Mouse (Mus musculus) C2C12 (cell line): ENCODE results near the gene Acod1.

ENCODE experiments used
- CEBPB ChIP-seq: IDR thresholded peaks from one replicate; pipeline ENCODE4 v1.6.1; 2011; ENCODE audit warnings: low read depth, mild to moderate bottlenecking, control low read depth, moderate library complexity
- CTCF ChIP-seq: IDR thresholded peaks from one replicate; pipeline ENCODE4 v1.5.1; 2011; ENCODE audit not compliant: control insufficient read depth, insufficient read depth, insufficient read length
- FOSL1 ChIP-seq: IDR thresholded peaks from one replicate; pipeline ENCODE4 v1.8.0; 2011; ENCODE audit warnings: mild to moderate bottlenecking, low read length; ENCODE audit not compliant: poor library complexity, insufficient read depth, severe bottlenecking
- MAX ChIP-seq: IDR thresholded peaks from one replicate; pipeline ENCODE4 v1.6.1; 2011; ENCODE audit warnings: mild to moderate bottlenecking, control low read depth
- MYOD1 ChIP-seq: IDR thresholded peaks from one replicate; pipeline ENCODE4 v1.6.1; 2011; ENCODE audit warnings: low read depth; ENCODE audit not compliant: control insufficient read depth, insufficient read length
- MYOG ChIP-seq: IDR thresholded peaks from one replicate; pipeline ENCODE4 v1.6.1; 2011; ENCODE audit not compliant: control insufficient read depth, insufficient read length; ENCODE audit errors: extremely low read depth
- USF1 ChIP-seq: IDR thresholded peaks from one replicate; pipeline ENCODE4 v1.6.1; 2011; ENCODE audit warnings: low read depth, mild to moderate bottlenecking, control low read depth, moderate library complexity

- no peak for TF ChIP-seq MAX
- no peak for TF ChIP-seq CTCF
- TF ChIP-seq MYOD1, result no peak
- no peak for TF ChIP-seq CEBPB
- no peak for TF ChIP-seq USF1
- TF ChIP-seq FOSL1, result no peak
- TF ChIP-seq MYOG, result no peak
Measured at GRCm38 (mm10) chr14:103072731-103073130, 26.0 kb downstream of the Acod1 start.
